ENCODE assay signal across 9 mouse cellular contexts in the genomic region with DNA sequence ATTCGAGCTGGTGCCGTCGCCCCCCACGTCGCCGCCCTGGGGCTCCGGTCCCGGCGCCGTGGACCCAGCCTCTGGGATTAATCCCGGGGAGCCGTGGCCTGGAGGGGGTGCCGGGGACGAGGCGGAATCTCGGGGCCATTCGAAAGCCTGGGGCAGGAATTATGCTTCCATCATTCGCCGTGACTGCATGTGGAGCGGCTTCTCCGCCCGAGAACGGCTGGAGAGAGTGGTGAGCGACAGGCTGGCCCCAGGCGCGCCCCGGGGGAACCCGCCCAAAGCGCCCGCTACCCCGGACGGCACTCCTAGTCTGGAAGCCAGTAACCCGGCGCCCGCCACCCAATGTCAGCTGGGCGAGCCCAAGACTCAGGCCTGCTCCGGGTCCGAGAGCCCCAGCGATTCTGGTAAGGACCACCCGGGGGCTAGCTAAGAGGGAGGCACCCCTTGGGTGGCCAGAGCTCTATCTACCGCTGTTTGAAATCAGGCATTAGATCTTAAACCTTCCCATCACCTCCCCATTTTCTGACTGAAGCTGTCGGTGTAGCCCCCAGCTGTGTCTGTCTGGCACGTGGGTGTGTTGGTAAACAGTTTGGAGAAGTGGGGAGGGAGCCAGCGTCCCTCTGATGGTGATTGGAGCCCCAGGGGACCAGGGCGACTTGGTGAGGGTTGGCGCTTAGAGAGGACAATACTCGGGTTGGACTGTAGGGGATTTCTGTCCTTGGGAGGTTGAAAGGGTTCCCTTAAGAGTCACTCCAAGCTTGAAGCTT. TPM values are rescaled to one million over a fixed set of nuclear protein-coding genes. Genes with fewer than 3 reads are reported as not detected.
DNase-seq lines count a peak whose midpoint lies in the region; ATAC-seq and TF ChIP-seq lines count a peak whose summit lies in the region.
"Had no signal": no experiment of that assay in that cellular context is flagged by ENCODE, and none has a peak within 500 bp of the region (broad histone marks: within the 10 kb centered on the region; RNA-seq: fewer than 3 reads in every experiment).

No protein-coding gene starts in this region.

- peak in 1 of 2 experiments; percentile 14 for DNase-seq in cerebellum, adult 2 months
- DNase-seq in cerebellum, adult 9-11 months: no peak
- peak; percentile 46 for DNase-seq in urinary bladder, adult 2 months (ENCODE audit: low spot score)
- no peak for DNase-seq in urinary bladder, postnatal 10 days (ENCODE audit: low spot score)
- peak; percentile 72 for DNase-seq in hindbrain, embryonic 10.5 days (ENCODE audit: low spot score)
- DNase-seq in liver, embryonic 13.5 days: no peak
- DNase-seq in thymus, postnatal 4 days: peak; percentile 58

- H3K79me2 ChIP-seq in myocyte (ENCODE audit: control insufficient read depth, insufficient read depth): peaks cover 15% of the 10 kb centered on the region

- H3K4me3 ChIP-seq in cerebellum, adult 2 months (replicated peaks; ENCODE audit: insufficient read depth, low read depth, low read length): peak overlapping the region; percentile 65
- H3K4me3 ChIP-seq in hindbrain, embryonic 10.5 days: peak overlapping the region; percentile 97
- peak overlapping the region; percentile 63 for H3K4me3 ChIP-seq in liver, embryonic 13.5 days (replicated peaks)
- H3K4me3 ChIP-seq in myocyte: peak overlapping the region; percentile 43

- 4% methylated on average over 47 of the region's 47 CpGs for WGBS in cerebellum, adult 2 months
- under 1% methylated on average over 47 of the region's 47 CpGs for WGBS in hindbrain, embryonic 10.5 days
- WGBS in liver, embryonic 13.5 days (ENCODE audit: insufficient replicate concordance): under 1% methylated on average over 47 of the region's 47 CpGs

- H3K9ac ChIP-seq in liver, embryonic 13.5 days: peak overlapping the region; percentile 53; the same call in 1 of the 2 replicates

- no peaks in the 10 kb centered on the region; the same call in 1 of the 2 replicates for H3K4me1 ChIP-seq in cerebellum, adult 2 months (ENCODE audit: control insufficient read depth, insufficient read depth, low read length)
- H3K4me1 ChIP-seq in hindbrain, embryonic 10.5 days (replicated peaks): peaks cover 64% of the 10 kb centered on the region
- H3K4me1 ChIP-seq in liver, embryonic 13.5 days (replicated peaks): peaks cover 16% of the 10 kb centered on the region

- H3K27ac ChIP-seq in cerebellum, adult 2 months (ENCODE audit: insufficient read depth, low read length): no peak overlapping the region
- H3K27ac ChIP-seq in hindbrain, embryonic 10.5 days: peak overlapping the region; percentile 99
- no peak overlapping the region for H3K27ac ChIP-seq in liver, embryonic 13.5 days

- H3ac ChIP-seq in myocyte (ENCODE audit: control insufficient read depth, insufficient read length): peak overlapping the region; percentile 83

- no peaks in the 10 kb centered on the region for H3K9me3 ChIP-seq in hindbrain, embryonic 10.5 days
- no peaks in the 10 kb centered on the region for H3K9me3 ChIP-seq in liver, embryonic 13.5 days (replicated peaks)
- H3K9me3 ChIP-seq: G1E had no signal

- H3K27me3 ChIP-seq in cerebellum, adult 2 months (ENCODE audit: control insufficient read depth, insufficient read depth, low read length): no peaks in the 10 kb centered on the region; the same call in 1 of the 2 replicates
- H3K27me3 ChIP-seq in hindbrain, embryonic 10.5 days (ENCODE audit: insufficient read depth, poor library complexity, severe bottlenecking): peaks cover 2% of the 10 kb centered on the region; the same call in 1 of the 2 replicates
- peaks cover 76% of the 10 kb centered on the region for H3K27me3 ChIP-seq in liver, embryonic 13.5 days
- no peaks in the 10 kb centered on the region for H3K27me3 ChIP-seq in myocyte (ENCODE audit: control insufficient read depth, insufficient read depth, insufficient read length)

- peak; percentile 14; the same call in 1 of the 2 replicates for TF ChIP-seq CTCF in cerebellum, adult 2 months (IDR thresholded peaks at IDR 0.05; ENCODE audit: borderline replicate concordance, insufficient read depth, low read depth, low read length)

- ATAC-seq in liver, embryonic 13.5 days (ENCODE audit: low read depth): no peak; the same call in 1 of the 2 replicates

- no peak for TF ChIP-seq POLR2A in cerebellum, adult 2 months (IDR thresholded peaks at IDR 0.05; ENCODE audit: borderline replicate concordance, insufficient read depth, low read length)
- TF ChIP-seq POLR2A in myocyte (IDR thresholded peaks at IDR 0.05; ENCODE audit: insufficient read length, low read depth): no peak

- peak overlapping the region; percentile 86 for H3K4me2 ChIP-seq in liver, embryonic 13.5 days
- peak overlapping the region; percentile 92 for H3K4me2 ChIP-seq in myocyte (ENCODE audit: low read depth)

- H3K36me3 ChIP-seq in hindbrain, embryonic 10.5 days: peaks cover 21% of the 10 kb centered on the region
- no peaks in the 10 kb centered on the region for H3K36me3 ChIP-seq in liver, embryonic 13.5 days
- H3K36me3 ChIP-seq in myocyte (ENCODE audit: control insufficient read depth, insufficient read depth): no peaks in the 10 kb centered on the region
- H3K36me3 ChIP-seq: G1E had no signal

TF ChIP-seq in myocyte, 11 proteins besides CTCF, POLR2A, EP300 and RAD21:
- TF ChIP-seq CEBPB (IDR thresholded peaks at IDR 0.05; ENCODE audit: insufficient read depth, poor library complexity, severe bottlenecking): no peak
- TF ChIP-seq REST (IDR thresholded peaks at IDR 0.05; ENCODE audit: insufficient read depth, insufficient read length): no peak
- TF ChIP-seq USF1 (IDR thresholded peaks at IDR 0.05; ENCODE audit: low read depth): no peak
- TF ChIP-seq MAX (IDR thresholded peaks at IDR 0.05; ENCODE audit: low read depth): no peak
- TF ChIP-seq POLR2AphosphoS2 (IDR thresholded peaks at IDR 0.05; ENCODE audit: insufficient read length, low read depth): no peak

RNA-seq across cellular contexts. Expression of gene Mycl, which starts 1.3 kb away (rescaled TPM):
- polyA plus RNA-seq in cerebellum, adult 2 months (2012; rRNA removed): 5.3 and 5.8 TPM in 2 replicates
- polyA plus RNA-seq in urinary bladder, adult 2 months (2012; rRNA removed): 50.5 and 53.6 TPM in 2 replicates
- polyA plus RNA-seq in hindbrain, embryonic 10.5 days (2016; fragmentation: Nextera tagmentation; extraction: Ambion mirVana): 74.1 and 82.3 TPM in 2 replicates
- polyA plus RNA-seq in liver, embryonic 13.5 days (2015; fragmentation: Nextera tagmentation; extraction: Ambion mirVana): 0.70 and 0.74 TPM in 2 replicates
- 9.6 TPM for polyA plus RNA-seq in myocyte (2012; fragmentation: generic; extraction: Trizol)
- polyA plus RNA-seq: G1E had no signal

RNA-seq across cellular contexts. Expression of gene Trit1, which starts 19.6 kb away (rescaled TPM):
- polyA plus RNA-seq in cerebellum, adult 2 months (2012; rRNA removed): 10.9 and 11.0 TPM in 2 replicates
- polyA plus RNA-seq in urinary bladder, adult 2 months (2012; rRNA removed): 15.9 and 16.2 TPM in 2 replicates
- polyA plus RNA-seq in hindbrain, embryonic 10.5 days (2016; fragmentation: Nextera tagmentation; extraction: Ambion mirVana): 22.7 and 25.0 TPM in 2 replicates
- 7.2 TPM in 2 replicates for polyA plus RNA-seq in liver, embryonic 13.5 days (2015; fragmentation: Nextera tagmentation; extraction: Ambion mirVana)
- polyA plus RNA-seq in myocyte (2012; fragmentation: generic; extraction: Trizol): 14.2 TPM

RNA-seq across cellular contexts. Expression of gene Mfsd2a, which starts 35.8 kb away (rescaled TPM):
- 32.9 and 34.4 TPM in 2 replicates for polyA plus RNA-seq in cerebellum, adult 2 months (2012; rRNA removed)
- polyA plus RNA-seq in urinary bladder, adult 2 months (2012; rRNA removed): 3.7 and 5.0 TPM in 2 replicates
- polyA plus RNA-seq in hindbrain, embryonic 10.5 days (2016; fragmentation: Nextera tagmentation; extraction: Ambion mirVana): 26.8 and 28.9 TPM in 2 replicates
- 0.09 and 0.22 TPM in 2 replicates for polyA plus RNA-seq in liver, embryonic 13.5 days (2015; fragmentation: Nextera tagmentation; extraction: Ambion mirVana)
- polyA plus RNA-seq in myocyte (2012; fragmentation: generic; extraction: Trizol): 7.5 TPM
- polyA plus RNA-seq: G1E had no signal

Comparison
In these comparisons a context has a peak if more than half of its experiments do, and no peak if none do; other contexts are left out.
1. DNase-seq: peak in urinary bladder, adult 2 months (single experiment), hindbrain, embryonic 10.5 days (single experiment) and thymus, postnatal 4 days (single experiment); none in cerebellum, adult 9-11 months (single experiment), urinary bladder, postnatal 10 days (single experiment) and liver, embryonic 13.5 days (single experiment).
2. H3K4me3 ChIP-seq: peak in every context shown above with its lines; median percentile 97 in hindbrain, embryonic 10.5 days; 65 in cerebellum, adult 2 months; 63 in liver, embryonic 13.5 days; 43 in myocyte.